Mouse (Mus musculus): ENCODE measurements at regions not wholly inside any gene's neighbourhood (a gene's known extent, or its start where the extent isn't known, plus 50 kb on each side); places are given as distances from the start of the nearest gene placed in this dataset.

GRCm38 (mm10) chr14:114949156-114949496, 142.9 kb upstream of the Gpc5 start:
- no peak for DNase-seq (ENCODE audit: low spot score)
- Histone ChIP-seq H3K9ac (no peak overlapping the region), H3K4me2 (replicated peaks) (peak overlapping the region; percentile 46), H3K27me3 (ENCODE audit: control insufficient read depth, insufficient read depth, low read length) (no peaks in the 10 kb centered on the region), H3K4me3 (replicated peaks; ENCODE audit: low read length) (no peak overlapping the region), H3K27ac (0 out of 2 replicates have a peak overlapping the region, but pooled peaks have one; percentile 14), H3K36me3 (replicated peaks; ENCODE audit: control insufficient read depth, insufficient read depth) (no peaks in the 10 kb centered on the region), H3K9me3 (ENCODE audit: control insufficient read depth, low read length) (no peaks in the 10 kb centered on the region), H3K4me1 (replicated peaks; ENCODE audit: control insufficient read depth, insufficient read depth, low read length) (peaks cover 6% of the 10 kb centered on the region)
- ATAC-seq (ENCODE audit: low FRiP score) = no peak
- WGBS = 56% methylated on average over 5 of the region's 5 CpGs

- no peaks in the 10 kb centered on the region for H3K27me3 ChIP-seq (ENCODE audit: control insufficient read depth, insufficient read depth, low read length)
- H3K9ac ChIP-seq = no peak overlapping the region
- 4% methylated on average over 5 of the region's 5 CpGs for WGBS
- H3K4me1 ChIP-seq (replicated peaks; ENCODE audit: control insufficient read depth, insufficient read depth, low read length) = peaks cover 6% of the 10 kb centered on the region
- no peak overlapping the region for H3K27ac ChIP-seq
- ATAC-seq (ENCODE audit: low FRiP score) (no peak), DNase-seq (ENCODE audit: low spot score) (no peak)
- no peaks in the 10 kb centered on the region for H3K36me3 ChIP-seq (replicated peaks; ENCODE audit: control insufficient read depth, insufficient read depth)
- H3K4me3 ChIP-seq (replicated peaks; ENCODE audit: low read length) = no peak overlapping the region
- H3K9me3 ChIP-seq (ENCODE audit: control insufficient read depth, low read length) = no peaks in the 10 kb centered on the region
- H3K4me2 ChIP-seq (replicated peaks) = no peak overlapping the region
These were observed 139.7 kb upstream of the Gpc5 start for GRCm38 (mm10) chr14:114952280-114952679.

- no peak overlapping the region for H3K27ac ChIP-seq
- no peak for ATAC-seq (ENCODE audit: low FRiP score)
- H3K4me3 ChIP-seq (replicated peaks; ENCODE audit: low read length) = no peak overlapping the region
- H3K9ac ChIP-seq = no peak overlapping the region
- DNase-seq (ENCODE audit: low spot score) = no peak
- peaks cover 6% of the 10 kb centered on the region for H3K4me1 ChIP-seq (replicated peaks; ENCODE audit: control insufficient read depth, insufficient read depth, low read length)
- 35% methylated on average over 4 of the region's 4 CpGs for WGBS
- H3K36me3 ChIP-seq (replicated peaks; ENCODE audit: control insufficient read depth, insufficient read depth) = no peaks in the 10 kb centered on the region
- no peaks in the 10 kb centered on the region for H3K27me3 ChIP-seq (ENCODE audit: control insufficient read depth, insufficient read depth, low read length)
- no peak overlapping the region for H3K4me2 ChIP-seq (replicated peaks)
- no peaks in the 10 kb centered on the region for H3K9me3 ChIP-seq (ENCODE audit: control insufficient read depth, low read length)
These were observed 138.8 kb upstream of the Gpc5 start for GRCm38 (mm10) chr14:114953070-114953665.

- H3K9ac ChIP-seq = no peak overlapping the region
- no peaks in the 10 kb centered on the region for H3K27me3 ChIP-seq (ENCODE audit: control insufficient read depth, insufficient read depth, low read length)
- 28% methylated on average over 4 of the region's 4 CpGs for WGBS
- peaks cover 6% of the 10 kb centered on the region for H3K4me1 ChIP-seq (replicated peaks; ENCODE audit: control insufficient read depth, insufficient read depth, low read length)
- ATAC-seq (ENCODE audit: low FRiP score) = no peak
- no peak overlapping the region for H3K27ac ChIP-seq
- DNase-seq (ENCODE audit: low spot score) = no peak
- H3K36me3 ChIP-seq (replicated peaks; ENCODE audit: control insufficient read depth, insufficient read depth) = no peaks in the 10 kb centered on the region
- H3K9me3 ChIP-seq (ENCODE audit: control insufficient read depth, low read length) = no peaks in the 10 kb centered on the region
- no peak overlapping the region for H3K4me3 ChIP-seq (replicated peaks; ENCODE audit: low read length)
- no peak overlapping the region for H3K4me2 ChIP-seq (replicated peaks)
These were observed 137.7 kb upstream of the Gpc5 start for GRCm38 (mm10) chr14:114954287-114954686.

GRCm38 (mm10) chr14:114955572-114955971, 136.4 kb upstream of the Gpc5 start:
- Histone ChIP-seq H3K27ac (no peak overlapping the region), H3K9me3 (ENCODE audit: control insufficient read depth, low read length) (no peaks in the 10 kb centered on the region), H3K9ac (no peak overlapping the region), H3K36me3 (replicated peaks; ENCODE audit: control insufficient read depth, insufficient read depth) (no peaks in the 10 kb centered on the region), H3K4me2 (replicated peaks) (no peak overlapping the region), H3K4me3 (replicated peaks; ENCODE audit: low read length) (no peak overlapping the region), H3K4me1 (replicated peaks; ENCODE audit: control insufficient read depth, insufficient read depth, low read length) (peaks cover 6% of the 10 kb centered on the region), H3K27me3 (ENCODE audit: control insufficient read depth, insufficient read depth, low read length) (no peaks in the 10 kb centered on the region)
- DNase-seq (ENCODE audit: low spot score) = no peak
- no peak for ATAC-seq (ENCODE audit: low FRiP score)
- WGBS = 49% methylated on average over 2 of the region's 2 CpGs

GRCm38 (mm10) chr14:114960273-114960672, 131.7 kb upstream of the Gpc5 start:
- H3K27ac ChIP-seq = no peak overlapping the region
- 53% methylated on average over 5 of the region's 5 CpGs for WGBS
- no peaks in the 10 kb centered on the region for H3K4me1 ChIP-seq (replicated peaks; ENCODE audit: control insufficient read depth, insufficient read depth, low read length)
- H3K4me3 ChIP-seq (replicated peaks; ENCODE audit: low read length) = no peak overlapping the region
- no peak overlapping the region for H3K4me2 ChIP-seq (replicated peaks)
- H3K27me3 ChIP-seq (ENCODE audit: control insufficient read depth, insufficient read depth, low read length) = no peaks in the 10 kb centered on the region
- no peak overlapping the region for H3K9ac ChIP-seq
- H3K36me3 ChIP-seq (replicated peaks; ENCODE audit: control insufficient read depth, insufficient read depth) = no peaks in the 10 kb centered on the region
- DNase-seq (ENCODE audit: low spot score) (no peak), ATAC-seq (ENCODE audit: low FRiP score) (no peak)
- H3K9me3 ChIP-seq (ENCODE audit: control insufficient read depth, low read length) = no peaks in the 10 kb centered on the region

GRCm38 (mm10) chr14:114965941-114966340, 126.1 kb upstream of the Gpc5 start:
- Histone ChIP-seq H3K4me2 (replicated peaks) (no peak overlapping the region), H3K27me3 (ENCODE audit: control insufficient read depth, insufficient read depth, low read length) (no peaks in the 10 kb centered on the region), H3K4me3 (replicated peaks; ENCODE audit: low read length) (no peak overlapping the region), H3K9ac (no peak overlapping the region), H3K27ac (no peak overlapping the region), H3K36me3 (replicated peaks; ENCODE audit: control insufficient read depth, insufficient read depth) (no peaks in the 10 kb centered on the region), H3K9me3 (ENCODE audit: control insufficient read depth, low read length) (no peaks in the 10 kb centered on the region), H3K4me1 (replicated peaks; ENCODE audit: control insufficient read depth, insufficient read depth, low read length) (peaks cover 9% of the 10 kb centered on the region)
- DNase-seq (ENCODE audit: low spot score) (no peak), ATAC-seq (ENCODE audit: low FRiP score) (no peak)
- 63% methylated on average over 3 of the region's 3 CpGs for WGBS

- Histone ChIP-seq H3K27ac (no peak overlapping the region), H3K9ac (no peak overlapping the region), H3K27me3 (ENCODE audit: control insufficient read depth, insufficient read depth, low read length) (no peaks in the 10 kb centered on the region), H3K36me3 (replicated peaks; ENCODE audit: control insufficient read depth, insufficient read depth) (no peaks in the 10 kb centered on the region), H3K9me3 (ENCODE audit: control insufficient read depth, low read length) (no peaks in the 10 kb centered on the region), H3K4me2 (replicated peaks) (no peak overlapping the region), H3K4me1 (replicated peaks; ENCODE audit: control insufficient read depth, insufficient read depth, low read length) (peaks cover 9% of the 10 kb centered on the region), H3K4me3 (replicated peaks; ENCODE audit: low read length) (no peak overlapping the region)
- 94% methylated on average over 3 of the region's 3 CpGs for WGBS
- ATAC-seq (ENCODE audit: low FRiP score) (no peak), DNase-seq (ENCODE audit: low spot score) (peak; percentile 9)
These were observed 123.0 kb upstream of the Gpc5 start for GRCm38 (mm10) chr14:114969020-114969419.

GRCm38 (mm10) chr14:114981120-114981519, 110.9 kb upstream of the Gpc5 start:
- no peak overlapping the region for H3K9ac ChIP-seq
- peak; percentile 69 for DNase-seq (ENCODE audit: low spot score)

GRCm38 (mm10) chr14:115003223-115003622, 88.8 kb upstream of the Gpc5 start:
- Histone ChIP-seq H3K9ac (no peak overlapping the region), H3K27me3 (ENCODE audit: control insufficient read depth, insufficient read depth, low read length) (no peaks in the 10 kb centered on the region), H3K4me1 (replicated peaks; ENCODE audit: control insufficient read depth, insufficient read depth, low read length) (no peaks in the 10 kb centered on the region), H3K4me2 (replicated peaks) (no peak overlapping the region), H3K9me3 (ENCODE audit: control insufficient read depth, low read length) (no peaks in the 10 kb centered on the region), H3K4me3 (replicated peaks; ENCODE audit: low read length) (no peak overlapping the region), H3K36me3 (replicated peaks; ENCODE audit: control insufficient read depth, insufficient read depth) (no peaks in the 10 kb centered on the region), H3K27ac (no peak overlapping the region)
- DNase-seq (ENCODE audit: low spot score) = no peak
- ATAC-seq (ENCODE audit: low FRiP score) = no peak
- WGBS = 97% methylated on average over 2 of the region's 2 CpGs

More at GRCm38 (mm10) chr14:114981120-114981519, 110.9 kb upstream of the Gpc5 start:
- H3K9me3 ChIP-seq (ENCODE audit: control insufficient read depth, low read length) = no peaks in the 10 kb centered on the region
- no peaks in the 10 kb centered on the region for H3K36me3 ChIP-seq (replicated peaks; ENCODE audit: control insufficient read depth, insufficient read depth)
- H3K4me2 ChIP-seq (replicated peaks) = no peak overlapping the region
- 67% methylated on average over 3 of the region's 3 CpGs for WGBS
- no peaks in the 10 kb centered on the region for H3K4me1 ChIP-seq (replicated peaks; ENCODE audit: control insufficient read depth, insufficient read depth, low read length)
- no peaks in the 10 kb centered on the region for H3K27me3 ChIP-seq (ENCODE audit: control insufficient read depth, insufficient read depth, low read length)
- H3K4me3 ChIP-seq (replicated peaks; ENCODE audit: low read length) = no peak overlapping the region
- ATAC-seq (ENCODE audit: low FRiP score) = no peak
- H3K27ac ChIP-seq = no peak overlapping the region

Data from hindbrain, embryonic 14.5 days (tissue).